Mouse (Mus musculus): ENCODE measurements at regions not wholly inside any gene's neighbourhood (a gene's known extent, or its start where the extent isn't known, plus 50 kb on each side); places are given as distances from the start of the nearest gene placed in this dataset.
A peak's percentile ranks its signal among the peaks of the same experiment; 100 is the strongest.

GRCm38 (mm10) chr2:133432141-133432813 is 119.7 kb upstream of the Bmp2 start:
- no peak overlapping the region for H3K27ac ChIP-seq
- 94% methylated on average over 10 of the region's 10 CpGs for WGBS
- no peaks in the 10 kb centered on the region for H3K27me3 ChIP-seq (replicated peaks)
- no peak overlapping the region for H3K4me3 ChIP-seq
- H3K4me2 ChIP-seq = no peak overlapping the region
- ATAC-seq (replicated peaks) = no peak
- no peaks in the 10 kb centered on the region for H3K36me3 ChIP-seq (replicated peaks)
- no peak overlapping the region for H3K9ac ChIP-seq
- H3K4me1 ChIP-seq = no peaks in the 10 kb centered on the region
- no peaks in the 10 kb centered on the region for H3K9me3 ChIP-seq

- Histone ChIP-seq H3K27me3 (replicated peaks) (no peaks in the 10 kb centered on the region), H3K4me3 (peak overlapping the region; percentile 13), H3K27ac (no peak overlapping the region), H3K9me3 (no peaks in the 10 kb centered on the region), H3K4me2 (peak overlapping the region; percentile 35; the same call in 1 of the 2 replicates), H3K9ac (no peak overlapping the region), H3K36me3 (replicated peaks) (no peaks in the 10 kb centered on the region), H3K4me1 (no peaks in the 10 kb centered on the region)
- WGBS = 69% methylated on average over 22 of the region's 22 CpGs
- peak; percentile 78; the same call in 1 of the 2 replicates for ATAC-seq (replicated peaks)
These were observed 114.8 kb upstream of the Bmp2 start for GRCm38 (mm10) chr2:133436913-133437843.

GRCm38 (mm10) chr2:133438018-133438417 is 113.9 kb upstream of the Bmp2 start:
- Histone ChIP-seq H3K27ac (no peak overlapping the region), H3K4me1 (no peaks in the 10 kb centered on the region), H3K4me2 (0 out of 2 replicates have a peak overlapping the region, but pooled peaks have one; percentile 35), H3K27me3 (replicated peaks) (no peaks in the 10 kb centered on the region), H3K4me3 (no peak overlapping the region), H3K36me3 (replicated peaks) (no peaks in the 10 kb centered on the region), H3K9ac (no peak overlapping the region), H3K9me3 (no peaks in the 10 kb centered on the region)
- no peak for ATAC-seq (replicated peaks)
- WGBS = 51% methylated on average over 4 of the region's 4 CpGs

GRCm38 (mm10) chr2:133443024-133443423 is 108.9 kb upstream of the Bmp2 start:
- 89% methylated on average over 4 of the region's 4 CpGs for WGBS
- Histone ChIP-seq H3K4me2 (no peak overlapping the region), H3K4me3 (no peak overlapping the region), H3K9me3 (no peaks in the 10 kb centered on the region), H3K27ac (no peak overlapping the region), H3K27me3 (replicated peaks) (no peaks in the 10 kb centered on the region), H3K36me3 (replicated peaks) (no peaks in the 10 kb centered on the region), H3K4me1 (no peaks in the 10 kb centered on the region), H3K9ac (no peak overlapping the region)
- ATAC-seq (replicated peaks) = no peak

- H3K27me3 ChIP-seq (replicated peaks) = no peaks in the 10 kb centered on the region
- no peaks in the 10 kb centered on the region for H3K9me3 ChIP-seq
- no peak for ATAC-seq (replicated peaks)
- no peaks in the 10 kb centered on the region for H3K4me1 ChIP-seq
- no peak overlapping the region for H3K27ac ChIP-seq
- WGBS = 83% methylated on average over 2 of the region's 2 CpGs
- H3K4me2 ChIP-seq = no peak overlapping the region
- H3K4me3 ChIP-seq = no peak overlapping the region
- no peaks in the 10 kb centered on the region for H3K36me3 ChIP-seq (replicated peaks)
- no peak overlapping the region for H3K9ac ChIP-seq
These were observed 108.5 kb upstream of the Bmp2 start for GRCm38 (mm10) chr2:133443490-133443889.

GRCm38 (mm10) chr2:133452947-133453346 is 99.0 kb upstream of the Bmp2 start:
- WGBS = 86% methylated on average over 6 of the region's 6 CpGs
- no peak for ATAC-seq (replicated peaks)
- Histone ChIP-seq H3K9me3 (no peaks in the 10 kb centered on the region), H3K4me2 (no peak overlapping the region), H3K36me3 (replicated peaks) (no peaks in the 10 kb centered on the region), H3K27me3 (replicated peaks) (no peaks in the 10 kb centered on the region), H3K4me3 (no peak overlapping the region), H3K9ac (no peak overlapping the region), H3K27ac (no peak overlapping the region), H3K4me1 (no peaks in the 10 kb centered on the region)

GRCm38 (mm10) chr2:133455484-133456170 is 96.3 kb upstream of the Bmp2 start:
- H3K9ac ChIP-seq = no peak overlapping the region
- no peaks in the 10 kb centered on the region for H3K27me3 ChIP-seq (replicated peaks)
- no peaks in the 10 kb centered on the region for H3K36me3 ChIP-seq (replicated peaks)
- WGBS = 73% methylated on average over 7 of the region's 7 CpGs
- H3K27ac ChIP-seq = no peak overlapping the region
- H3K4me3 ChIP-seq = no peak overlapping the region
- H3K4me2 ChIP-seq = no peak overlapping the region
- no peaks in the 10 kb centered on the region for H3K9me3 ChIP-seq
- no peak for ATAC-seq (replicated peaks)
- H3K4me1 ChIP-seq = no peaks in the 10 kb centered on the region

- ATAC-seq (replicated peaks) = no peak
- H3K36me3 ChIP-seq (replicated peaks) = no peaks in the 10 kb centered on the region
- no peak overlapping the region for H3K4me3 ChIP-seq
- H3K4me1 ChIP-seq = no peaks in the 10 kb centered on the region
- H3K9me3 ChIP-seq = no peaks in the 10 kb centered on the region
- H3K27me3 ChIP-seq (replicated peaks) = no peaks in the 10 kb centered on the region
- 88% methylated on average over 2 of the region's 2 CpGs for WGBS
- no peak overlapping the region for H3K4me2 ChIP-seq
- no peak overlapping the region for H3K9ac ChIP-seq
- H3K27ac ChIP-seq = no peak overlapping the region
These were observed 95.2 kb upstream of the Bmp2 start for GRCm38 (mm10) chr2:133456785-133457184.

- Histone ChIP-seq H3K9me3 (no peaks in the 10 kb centered on the region), H3K4me2 (no peak overlapping the region), H3K27ac (no peak overlapping the region), H3K4me1 (no peaks in the 10 kb centered on the region), H3K27me3 (replicated peaks) (no peaks in the 10 kb centered on the region), H3K9ac (no peak overlapping the region), H3K36me3 (replicated peaks) (no peaks in the 10 kb centered on the region), H3K4me3 (no peak overlapping the region)
- ATAC-seq (replicated peaks) = no peak
- 48% methylated on average over 2 of the region's 2 CpGs for WGBS
These were observed 93.2 kb upstream of the Bmp2 start for GRCm38 (mm10) chr2:133458735-133459134.

- Histone ChIP-seq H3K4me1 (no peaks in the 10 kb centered on the region), H3K9me3 (no peaks in the 10 kb centered on the region), H3K4me3 (no peak overlapping the region), H3K9ac (no peak overlapping the region), H3K27ac (no peak overlapping the region), H3K27me3 (replicated peaks) (no peaks in the 10 kb centered on the region), H3K36me3 (replicated peaks) (no peaks in the 10 kb centered on the region), H3K4me2 (no peak overlapping the region)
- 75% methylated on average over 7 of the region's 7 CpGs for WGBS
- ATAC-seq (replicated peaks) = no peak
These were observed 91.1 kb upstream of the Bmp2 start for GRCm38 (mm10) chr2:133460814-133461213.

GRCm38 (mm10) chr2:133462378-133462777 is 89.6 kb upstream of the Bmp2 start:
- H3K27me3 ChIP-seq (replicated peaks) = no peaks in the 10 kb centered on the region
- no peaks in the 10 kb centered on the region for H3K9me3 ChIP-seq
- no peak overlapping the region for H3K4me3 ChIP-seq
- H3K9ac ChIP-seq = no peak overlapping the region
- H3K36me3 ChIP-seq (replicated peaks) = no peaks in the 10 kb centered on the region
- H3K4me2 ChIP-seq = no peak overlapping the region
- 88% methylated on average over 2 of the region's 2 CpGs for WGBS
- H3K27ac ChIP-seq = no peak overlapping the region
- no peak for ATAC-seq (replicated peaks)
- H3K4me1 ChIP-seq = no peaks in the 10 kb centered on the region
